Mouse (Mus musculus): Measurements from ENCODE around the gene Tet3. TPM values are rescaled to one million over a fixed set of nuclear protein-coding genes. Genes with fewer than 3 reads are reported as not detected.

Tet3 gene
- polyA plus RNA-seq, 1 experiment from 2014 or later = 47.1 TPM

- Histone ChIP-seq H3K9ac (ENCODE audit: low read length) (no peak overlapping the region), H3K36me3 (ENCODE audit: control insufficient read depth, insufficient read depth, low read length) (peaks cover 4% of the 10 kb centered on the region; the same call in 1 of the 2 replicates), H3K27me3 (ENCODE audit: control insufficient read depth, insufficient read depth, low read depth, low read length) (no peaks in the 10 kb centered on the region), H3K9me3 (ENCODE audit: control insufficient read depth, low read length) (no peaks in the 10 kb centered on the region), H3K27ac (ENCODE audit: low read length) (no peak overlapping the region), H3K4me1 (replicated peaks; ENCODE audit: control insufficient read depth, insufficient read depth, low read length) (peaks cover 20% of the 10 kb centered on the region), H3K4me3 (ENCODE audit: low read length) (no peak overlapping the region), H3K4me2 (ENCODE audit: low read depth, low read length) (no peak overlapping the region)
- 88% methylated on average over 10 of the region's 10 CpGs for WGBS
- ATAC-seq (ENCODE audit: low read depth) = no peak
These were observed 40.2 kb upstream of the Tet3 start for GRCm38 (mm10) chr6:83499078-83499477.

- WGBS = 66% methylated on average over 22 of the region's 22 CpGs
- no peak overlapping the region for H3K4me3 ChIP-seq (ENCODE audit: low read length)
- H3K9me3 ChIP-seq (ENCODE audit: control insufficient read depth, low read length) = no peaks in the 10 kb centered on the region
- H3K4me2 ChIP-seq (ENCODE audit: low read depth, low read length) = no peak overlapping the region
- H3K27ac ChIP-seq (ENCODE audit: low read length) = peak overlapping the region; percentile 69
- 0 out of 2 replicates have a peak overlapping the region, but pooled peaks have one; percentile 31 for H3K9ac ChIP-seq (ENCODE audit: low read length)
- H3K27me3 ChIP-seq (ENCODE audit: control insufficient read depth, insufficient read depth, low read depth, low read length) = no peaks in the 10 kb centered on the region
- peak; percentile 47; the same call in 1 of the 2 replicates for ATAC-seq (ENCODE audit: low read depth)
- H3K4me1 ChIP-seq (replicated peaks; ENCODE audit: control insufficient read depth, insufficient read depth, low read length) = peaks cover 20% of the 10 kb centered on the region
- H3K36me3 ChIP-seq (ENCODE audit: control insufficient read depth, insufficient read depth, low read length) = peaks cover 6% of the 10 kb centered on the region
These were observed 38.1 kb upstream of the Tet3 start for GRCm38 (mm10) chr6:83496753-83497710.

GRCm38 (mm10) chr6:83496009-83496752, 37.3 kb upstream of the Tet3 start:
- no peak overlapping the region for H3K4me3 ChIP-seq (ENCODE audit: low read length)
- H3K4me2 ChIP-seq (ENCODE audit: low read depth, low read length) = no peak overlapping the region
- H3K9ac ChIP-seq (ENCODE audit: low read length) = no peak overlapping the region
- 66% methylated on average over 9 of the region's 9 CpGs for WGBS
- H3K27ac ChIP-seq (ENCODE audit: low read length) = peak overlapping the region; percentile 69
- H3K4me1 ChIP-seq (replicated peaks; ENCODE audit: control insufficient read depth, insufficient read depth, low read length) = peaks cover 20% of the 10 kb centered on the region
- H3K36me3 ChIP-seq (ENCODE audit: control insufficient read depth, insufficient read depth, low read length) = peaks cover 6% of the 10 kb centered on the region
- H3K27me3 ChIP-seq (ENCODE audit: control insufficient read depth, insufficient read depth, low read depth, low read length) = no peaks in the 10 kb centered on the region
- no peaks in the 10 kb centered on the region for H3K9me3 ChIP-seq (ENCODE audit: control insufficient read depth, low read length)
- peak; percentile 89 for ATAC-seq (ENCODE audit: low read depth)

GRCm38 (mm10) chr6:83490622-83491021, 31.7 kb upstream of the Tet3 start:
- Histone ChIP-seq H3K4me2 (ENCODE audit: low read depth, low read length) (no peak overlapping the region), H3K9me3 (ENCODE audit: control insufficient read depth, low read length) (no peaks in the 10 kb centered on the region), H3K36me3 (ENCODE audit: control insufficient read depth, insufficient read depth, low read length) (peaks cover 7% of the 10 kb centered on the region; the same call in 1 of the 2 replicates), H3K4me1 (replicated peaks; ENCODE audit: control insufficient read depth, insufficient read depth, low read length) (peaks cover 4% of the 10 kb centered on the region), H3K27me3 (ENCODE audit: control insufficient read depth, insufficient read depth, low read depth, low read length) (no peaks in the 10 kb centered on the region), H3K9ac (ENCODE audit: low read length) (no peak overlapping the region), H3K4me3 (ENCODE audit: low read length) (no peak overlapping the region), H3K27ac (ENCODE audit: low read length) (no peak overlapping the region)
- no peak for ATAC-seq (ENCODE audit: low read depth)
- 49% methylated on average over 4 of the region's 4 CpGs for WGBS

- H3K36me3 ChIP-seq (ENCODE audit: control insufficient read depth, insufficient read depth, low read length) = peaks cover 7% of the 10 kb centered on the region; the same call in 1 of the 2 replicates
- 84% methylated on average over 5 of the region's 5 CpGs for WGBS
- H3K9me3 ChIP-seq (ENCODE audit: control insufficient read depth, low read length) = no peaks in the 10 kb centered on the region
- H3K27ac ChIP-seq (ENCODE audit: low read length) = no peak overlapping the region
- no peaks in the 10 kb centered on the region for H3K27me3 ChIP-seq (ENCODE audit: control insufficient read depth, insufficient read depth, low read depth, low read length)
- no peak for ATAC-seq (ENCODE audit: low read depth)
- H3K4me2 ChIP-seq (ENCODE audit: low read depth, low read length) = no peak overlapping the region
- peaks cover 3% of the 10 kb centered on the region; the same call in 1 of the 2 replicates for H3K4me1 ChIP-seq (replicated peaks; ENCODE audit: control insufficient read depth, insufficient read depth, low read length)
- no peak overlapping the region for H3K9ac ChIP-seq (ENCODE audit: low read length)
- H3K4me3 ChIP-seq (ENCODE audit: low read length) = no peak overlapping the region
These were observed 29.3 kb upstream of the Tet3 start for GRCm38 (mm10) chr6:83488200-83488599.

GRCm38 (mm10) chr6:83487298-83487697, 28.4 kb upstream of the Tet3 start:
- WGBS = 91% methylated on average over 4 of the region's 4 CpGs
- Histone ChIP-seq H3K9me3 (ENCODE audit: control insufficient read depth, low read length) (no peaks in the 10 kb centered on the region), H3K9ac (ENCODE audit: low read length) (no peak overlapping the region), H3K4me3 (ENCODE audit: low read length) (no peak overlapping the region), H3K4me1 (replicated peaks; ENCODE audit: control insufficient read depth, insufficient read depth, low read length) (peaks cover 12% of the 10 kb centered on the region), H3K36me3 (ENCODE audit: control insufficient read depth, insufficient read depth, low read length) (peaks cover 7% of the 10 kb centered on the region; the same call in 1 of the 2 replicates), H3K4me2 (ENCODE audit: low read depth, low read length) (no peak overlapping the region), H3K27me3 (ENCODE audit: control insufficient read depth, insufficient read depth, low read depth, low read length) (no peaks in the 10 kb centered on the region), H3K27ac (ENCODE audit: low read length) (no peak overlapping the region)
- no peak for ATAC-seq (ENCODE audit: low read depth)

- H3K4me2 ChIP-seq (ENCODE audit: low read depth, low read length) = no peak overlapping the region
- H3K27me3 ChIP-seq (ENCODE audit: control insufficient read depth, insufficient read depth, low read depth, low read length) = no peaks in the 10 kb centered on the region
- peaks cover 15% of the 10 kb centered on the region; the same call in 1 of the 2 replicates for H3K36me3 ChIP-seq (ENCODE audit: control insufficient read depth, insufficient read depth, low read length)
- H3K9ac ChIP-seq (ENCODE audit: low read length) = no peak overlapping the region
- H3K27ac ChIP-seq (ENCODE audit: low read length) = peak overlapping the region; percentile 78
- peak; percentile 91 for ATAC-seq (ENCODE audit: low read depth)
- 54% methylated on average over 4 of the region's 4 CpGs for WGBS
- H3K4me3 ChIP-seq (ENCODE audit: low read length) = no peak overlapping the region
- no peaks in the 10 kb centered on the region for H3K9me3 ChIP-seq (ENCODE audit: control insufficient read depth, low read length)
- H3K4me1 ChIP-seq (replicated peaks; ENCODE audit: control insufficient read depth, insufficient read depth, low read length) = peaks cover 19% of the 10 kb centered on the region
These were observed 27.0 kb upstream of the Tet3 start for GRCm38 (mm10) chr6:83485854-83486253.

GRCm38 (mm10) chr6:83483776-83484175, 24.9 kb upstream of the Tet3 start:
- Histone ChIP-seq H3K27me3 (ENCODE audit: control insufficient read depth, insufficient read depth, low read depth, low read length) (no peaks in the 10 kb centered on the region), H3K4me2 (ENCODE audit: low read depth, low read length) (no peak overlapping the region), H3K27ac (ENCODE audit: low read length) (no peak overlapping the region), H3K9ac (ENCODE audit: low read length) (no peak overlapping the region), H3K4me1 (replicated peaks; ENCODE audit: control insufficient read depth, insufficient read depth, low read length) (peaks cover 19% of the 10 kb centered on the region), H3K9me3 (ENCODE audit: control insufficient read depth, low read length) (no peaks in the 10 kb centered on the region), H3K4me3 (ENCODE audit: low read length) (no peak overlapping the region), H3K36me3 (ENCODE audit: control insufficient read depth, insufficient read depth, low read length) (peaks cover 25% of the 10 kb centered on the region)
- 94% methylated on average over 7 of the region's 7 CpGs for WGBS
- ATAC-seq (ENCODE audit: low read depth) = no peak
